Mouse (Mus musculus): ENCODE measurements around the gene Zfp768. TPM values are rescaled to one million over a fixed set of nuclear protein-coding genes. Genes with fewer than 3 reads are reported as not detected.
"Not testable (repeated sequence)": the region's sequence is repeated elsewhere in the genome, so short reads cannot be mapped to it uniquely, and the experiment has no call there.

Zfp768 gene
- polyA plus RNA-seq, 2 experiments: 0.52 to 4.4 TPM

- H3K9ac ChIP-seq (replicated peaks): no peak overlapping the region
- H3K4me2 ChIP-seq (ENCODE audit: low read depth): no peak overlapping the region
- no peak for DNase-seq (ENCODE audit: low read depth in 3 of 3, low spot score in 3 of 3)
- H3K9me3 ChIP-seq (ENCODE audit: control insufficient read depth, low read length): no peaks in the 10 kb centered on the region
- no peaks in the 10 kb centered on the region for H3K36me3 ChIP-seq (replicated peaks; ENCODE audit: control insufficient read depth, insufficient read depth, low read depth)
- peaks cover 6 to 15% of the 10 kb centered on the region in 2 experiments for H3K4me1 ChIP-seq (replicated peaks; ENCODE audit: control insufficient read depth in 2 of 2, insufficient read depth in 2 of 2, low read length in 1 of 2)
- H3K27ac ChIP-seq: no peak overlapping the region
- WGBS (ENCODE audit: insufficient replicate concordance): 28% methylated on average over 6 of the region's 6 CpGs
- no peak overlapping the region for H3K4me3 ChIP-seq (ENCODE audit: insufficient read depth in 1 of 2, low read depth in 2 of 2, low read length in 2 of 2)
- TF ChIP-seq CTCF (IDR thresholded peaks at IDR 0.05; ENCODE audit: low read depth): no peak
- no peak for TF ChIP-seq EP300 (IDR thresholded peaks at IDR 0.05; ENCODE audit: low read depth)
- H3K27me3 ChIP-seq (ENCODE audit: control insufficient read depth, insufficient read depth, low read length): no peaks in the 10 kb centered on the region
- no peak for ATAC-seq (ENCODE audit: insufficient read depth)
Observed at GRCm38 (mm10) chr7:127378310-127378921, 33.0 kb upstream of the Zfp768 start.

- not testable (repeated sequence) for H3K36me3 ChIP-seq (replicated peaks; ENCODE audit: control insufficient read depth, insufficient read depth, low read depth); H3K27me3 ChIP-seq (ENCODE audit: control insufficient read depth, insufficient read depth, low read length); H3K9me3 ChIP-seq (ENCODE audit: control insufficient read depth, low read length); H3K27ac ChIP-seq
- 1% methylated on average over 48 of the region's 49 CpGs for WGBS (ENCODE audit: insufficient replicate concordance)
- H3K9ac ChIP-seq (replicated peaks): peak within 1 kb of the TSS; percentile 82
- H3K4me1 ChIP-seq (replicated peaks; ENCODE audit: control insufficient read depth in 2 of 2, insufficient read depth in 2 of 2, low read length in 1 of 2): peaks cover 6 to 15% of the 10 kb centered on the region in 2 experiments
- H3K4me3 ChIP-seq (ENCODE audit: insufficient read depth in 1 of 2, low read depth in 2 of 2, low read length in 2 of 2): peak within 1 kb of the TSS; percentile 76 to 77
- peak; percentile 96 for ATAC-seq (ENCODE audit: insufficient read depth)
- peak; percentile 86 for TF ChIP-seq CTCF (IDR thresholded peaks at IDR 0.05; ENCODE audit: low read depth)
- peak; percentile 95 to 97 (median 96) for DNase-seq (ENCODE audit: low read depth in 3 of 3, low spot score in 3 of 3)
- H3K4me2 ChIP-seq (ENCODE audit: low read depth): peak within 1 kb of the TSS; percentile 76
Observed at GRCm38 (mm10) chr7:127375271-127376245, 30.2 kb upstream of the Zfp768 start, which contains the start of gene Zfp747. Gene Zfp747, minus strand, starts transcription at chr7:127376050.

DNA sequence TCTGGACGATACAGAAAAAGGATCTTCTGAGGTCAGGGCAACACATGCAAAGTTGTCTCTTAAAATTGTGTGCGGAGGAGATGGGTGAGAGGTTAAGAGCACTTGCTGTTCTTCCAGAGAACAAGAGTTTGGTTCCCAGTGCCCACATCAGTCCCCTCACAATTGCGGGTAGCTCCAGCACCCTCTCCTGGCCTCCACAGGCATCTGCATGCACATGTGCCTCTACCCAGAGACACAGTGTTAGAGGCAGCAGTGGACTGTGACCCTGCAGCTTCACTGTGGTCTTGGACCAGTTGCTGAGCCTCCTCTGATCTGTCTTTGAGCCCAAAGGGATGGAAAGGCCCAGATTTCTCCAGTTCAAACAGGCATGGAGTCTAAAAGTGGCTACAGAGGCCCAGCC lies 26.5 kb upstream of the Zfp768 start:
- 68% methylated on average over 3 of the region's 3 CpGs for WGBS (ENCODE audit: insufficient replicate concordance)
- not testable (repeated sequence) for H3K4me1 ChIP-seq (replicated peaks; ENCODE audit: control insufficient read depth in 2 of 2, insufficient read depth in 2 of 2, low read length in 1 of 2); H3K4me2 ChIP-seq (ENCODE audit: low read depth); ATAC-seq (ENCODE audit: insufficient read depth); H3K4me3 ChIP-seq (ENCODE audit: insufficient read depth in 1 of 2, low read depth in 2 of 2, low read length in 2 of 2); H3K27me3 ChIP-seq (ENCODE audit: control insufficient read depth, insufficient read depth, low read length); H3K9me3 ChIP-seq (ENCODE audit: control insufficient read depth, low read length); H3K27ac ChIP-seq; DNase-seq (ENCODE audit: low read depth in 3 of 3, low spot score in 3 of 3); H3K36me3 ChIP-seq (replicated peaks; ENCODE audit: control insufficient read depth, insufficient read depth, low read depth); H3K9ac ChIP-seq (replicated peaks)
- peak; percentile 55 for TF ChIP-seq CTCF (IDR thresholded peaks at IDR 0.05; ENCODE audit: low read depth)

- Histone ChIP-seq H3K27ac (no peak overlapping the region), H3K36me3 (replicated peaks; ENCODE audit: control insufficient read depth, insufficient read depth, low read depth) (no peaks in the 10 kb centered on the region), H3K4me3 (ENCODE audit: insufficient read depth in 1 of 2, low read depth in 2 of 2, low read length in 2 of 2) (no peak overlapping the region), H3K4me1 (replicated peaks; ENCODE audit: control insufficient read depth in 2 of 2, insufficient read depth in 2 of 2, low read length in 1 of 2) (peaks cover 0 to 4% of the 10 kb centered on the region in 2 experiments; a peak in 2 of 4 replicates), H3K4me2 (ENCODE audit: low read depth) (no peak overlapping the region), H3K27me3 (ENCODE audit: control insufficient read depth, insufficient read depth, low read length) (no peaks in the 10 kb centered on the region), H3K9ac (replicated peaks) (no peak overlapping the region), H3K9me3 (ENCODE audit: control insufficient read depth, low read length) (no peaks in the 10 kb centered on the region)
- ATAC-seq (ENCODE audit: insufficient read depth): no peak
- DNase-seq (ENCODE audit: low read depth in 3 of 3, low spot score in 3 of 3): no peak
- TF ChIP-seq CTCF (IDR thresholded peaks at IDR 0.05; ENCODE audit: low read depth) (no peak), EP300 (IDR thresholded peaks at IDR 0.05; ENCODE audit: low read depth) (no peak)
- WGBS (ENCODE audit: insufficient replicate concordance): 17% methylated on average over 2 of the region's 2 CpGs
Observed at GRCm38 (mm10) chr7:127371213-127371612, 25.8 kb upstream of the Zfp768 start.

GRCm38 (mm10) chr7:127366249-127366648 lies 20.9 kb upstream of the Zfp768 start:
- no peaks in the 10 kb centered on the region for H3K4me1 ChIP-seq (replicated peaks; ENCODE audit: control insufficient read depth in 2 of 2, insufficient read depth in 2 of 2, low read length in 1 of 2)
- no peak overlapping the region for H3K4me2 ChIP-seq (ENCODE audit: low read depth)
- no peak overlapping the region for H3K27ac ChIP-seq
- TF ChIP-seq CTCF (IDR thresholded peaks at IDR 0.05; ENCODE audit: low read depth) (no peak), EP300 (IDR thresholded peaks at IDR 0.05; ENCODE audit: low read depth) (no peak)
- no peak for DNase-seq (ENCODE audit: low read depth in 3 of 3, low spot score in 3 of 3)
- 86% methylated on average over 3 of the region's 3 CpGs for WGBS (ENCODE audit: insufficient replicate concordance)
- H3K9ac ChIP-seq (replicated peaks): no peak overlapping the region
- ATAC-seq (ENCODE audit: insufficient read depth): no peak
- H3K36me3 ChIP-seq (replicated peaks; ENCODE audit: control insufficient read depth, insufficient read depth, low read depth): no peaks in the 10 kb centered on the region
- H3K27me3 ChIP-seq (ENCODE audit: control insufficient read depth, insufficient read depth, low read length): peaks cover 3% of the 10 kb centered on the region; the same call in 1 of the 2 replicates
- H3K9me3 ChIP-seq (ENCODE audit: control insufficient read depth, low read length): no peaks in the 10 kb centered on the region
- no peak overlapping the region for H3K4me3 ChIP-seq (ENCODE audit: insufficient read depth in 1 of 2, low read depth in 2 of 2, low read length in 2 of 2)

All from liver, embryonic 14.5 days (tissue).